Comparison of ENCODE assay signal across 9 mouse cellular contexts in genomic region chr17:48975055-48975454, GRCm38 (mm10). TPM values are rescaled to one million over a fixed set of nuclear protein-coding genes. Genes with fewer than 3 reads are reported as not detected.
DNase-seq lines count a peak whose midpoint lies in the region; ATAC-seq lines count a peak whose summit lies in the region.
"Had no signal": no experiment of that assay in that cellular context is flagged by ENCODE, and none has a peak within 500 bp of the region (broad histone marks: within the 10 kb centered on the region; RNA-seq: fewer than 3 reads in every experiment).

No protein-coding gene starts in this region.

- no peak for ATAC-seq in hindbrain, embryonic 12.5 days (ENCODE audit: low FRiP score)
- ATAC-seq in lung, embryonic 16.5 days (ENCODE audit: low read depth) = peak; percentile 67
- ATAC-seq in limb, embryonic 13.5 days (ENCODE audit: low FRiP score, low read depth) = peak; percentile 70
- ATAC-seq in stomach, embryonic 16.5 days (ENCODE audit: insufficient read depth, low FRiP score) = peak; percentile 54; the same call in 1 of the 2 replicates
- ATAC-seq in monocyte, adult 5-6 weeks (replicated peaks; ENCODE audit: insufficient number of reproducible peaks, low FRiP score, low TSS enrichment, poor library complexity, severe bottlenecking) = no peak

- no peaks in the 10 kb centered on the region for H3K27me3 ChIP-seq in hindbrain, embryonic 10.5 days (ENCODE audit: insufficient read depth, poor library complexity, severe bottlenecking)
- H3K27me3 ChIP-seq in hindbrain, embryonic 12.5 days = no peaks in the 10 kb centered on the region
- no peaks in the 10 kb centered on the region for H3K27me3 ChIP-seq in lung, embryonic 16.5 days (ENCODE audit: control insufficient read depth, insufficient read depth, low read depth, low read length)
- no peaks in the 10 kb centered on the region for H3K27me3 ChIP-seq in limb, embryonic 13.5 days
- no peaks in the 10 kb centered on the region for H3K27me3 ChIP-seq in stomach, embryonic 16.5 days (ENCODE audit: control insufficient read depth, insufficient read depth, low read length)

- peaks cover 86% of the 10 kb centered on the region for H3K4me1 ChIP-seq in hindbrain, embryonic 10.5 days (replicated peaks)
- H3K4me1 ChIP-seq in hindbrain, embryonic 12.5 days = peaks cover 50% of the 10 kb centered on the region
- H3K4me1 ChIP-seq in lung, embryonic 16.5 days (replicated peaks; ENCODE audit: control insufficient read depth, insufficient read depth, low read length) = peaks cover 5% of the 10 kb centered on the region; the same call in 1 of the 2 replicates
- H3K4me1 ChIP-seq in limb, embryonic 13.5 days = peaks cover 55% of the 10 kb centered on the region
- H3K4me1 ChIP-seq in stomach, embryonic 16.5 days (ENCODE audit: control insufficient read depth, insufficient read depth, low read length) = peaks cover 17% of the 10 kb centered on the region

- H3K27ac ChIP-seq in hindbrain, embryonic 10.5 days = peak overlapping the region; percentile 83
- H3K27ac ChIP-seq in hindbrain, embryonic 12.5 days = no peak overlapping the region
- peak overlapping the region; percentile 51 for H3K27ac ChIP-seq in lung, embryonic 16.5 days (ENCODE audit: low read length)
- H3K27ac ChIP-seq in limb, embryonic 13.5 days = peak overlapping the region; percentile 53; the same call in 1 of the 2 replicates
- H3K27ac ChIP-seq in stomach, embryonic 16.5 days (ENCODE audit: low read length) = peak overlapping the region; percentile 49

- no peak for DNase-seq in hindbrain, embryonic 10.5 days (ENCODE audit: low spot score)
- DNase-seq in lung, postnatal 4 days = no peak
- no peak for DNase-seq in gastrocnemius, adult 18-20 months (ENCODE audit: low spot score)
- DNase-seq: cerebellum, adult 9-10 months had no signal

- 77% methylated on average over 4 of the region's 4 CpGs for WGBS in hindbrain, embryonic 10.5 days
- 76% methylated on average over 4 of the region's 4 CpGs for WGBS in hindbrain, embryonic 12.5 days
- 38% methylated on average over 4 of the region's 4 CpGs for WGBS in lung, embryonic 16.5 days
- 17% methylated on average over 4 of the region's 4 CpGs for WGBS in limb, embryonic 13.5 days
- 41% methylated on average over 4 of the region's 4 CpGs for WGBS in stomach, embryonic 16.5 days

- H3K4me3 ChIP-seq in hindbrain, embryonic 10.5 days = no peak overlapping the region
- no peak overlapping the region for H3K4me3 ChIP-seq in hindbrain, embryonic 12.5 days
- H3K4me3 ChIP-seq in lung, embryonic 16.5 days (ENCODE audit: low read length) = no peak overlapping the region
- no peak overlapping the region for H3K4me3 ChIP-seq in limb, embryonic 13.5 days
- no peak overlapping the region for H3K4me3 ChIP-seq in stomach, embryonic 16.5 days (replicated peaks; ENCODE audit: low read length)

- no peaks in the 10 kb centered on the region for H3K9me3 ChIP-seq in hindbrain, embryonic 10.5 days
- no peaks in the 10 kb centered on the region for H3K9me3 ChIP-seq in hindbrain, embryonic 12.5 days (replicated peaks)
- no peaks in the 10 kb centered on the region for H3K9me3 ChIP-seq in lung, embryonic 16.5 days (ENCODE audit: control insufficient read depth, low read length)
- H3K9me3 ChIP-seq in limb, embryonic 13.5 days = no peaks in the 10 kb centered on the region
- no peaks in the 10 kb centered on the region for H3K9me3 ChIP-seq in stomach, embryonic 16.5 days (replicated peaks; ENCODE audit: control insufficient read depth, low read length)

- no peaks in the 10 kb centered on the region for H3K36me3 ChIP-seq in hindbrain, embryonic 10.5 days
- H3K36me3 ChIP-seq in hindbrain, embryonic 12.5 days = no peaks in the 10 kb centered on the region
- H3K36me3 ChIP-seq in lung, embryonic 16.5 days (ENCODE audit: control insufficient read depth, insufficient read depth, low read length) = no peaks in the 10 kb centered on the region
- H3K36me3 ChIP-seq in limb, embryonic 13.5 days = no peaks in the 10 kb centered on the region
- H3K36me3 ChIP-seq in stomach, embryonic 16.5 days (ENCODE audit: control insufficient read depth, insufficient read depth, low read length) = no peaks in the 10 kb centered on the region

- H3K9ac ChIP-seq in hindbrain, embryonic 12.5 days = no peak overlapping the region
- H3K9ac ChIP-seq in lung, embryonic 16.5 days (ENCODE audit: low read length) = no peak overlapping the region
- no peak overlapping the region for H3K9ac ChIP-seq in limb, embryonic 13.5 days
- 0 out of 2 replicates have a peak overlapping the region, but pooled peaks have one; percentile 14 for H3K9ac ChIP-seq in stomach, embryonic 16.5 days (ENCODE audit: low read length)

- no peak overlapping the region for H3K4me2 ChIP-seq in hindbrain, embryonic 12.5 days (replicated peaks)
- no peak overlapping the region for H3K4me2 ChIP-seq in lung, embryonic 16.5 days (ENCODE audit: low read depth, low read length)
- no peak overlapping the region for H3K4me2 ChIP-seq in limb, embryonic 13.5 days (replicated peaks)
- H3K4me2 ChIP-seq in stomach, embryonic 16.5 days (ENCODE audit: low read depth, low read length) = no peak overlapping the region

RNA-seq across cellular contexts. Expression of gene Lrfn2, which starts 42.9 kb away (rescaled TPM):
- 0.37 and 0.54 TPM in 2 replicates for polyA plus RNA-seq in hindbrain, embryonic 10.5 days (2016; fragmentation: Nextera tagmentation; extraction: Ambion mirVana)
- 1.5 and 1.6 TPM in 2 replicates for polyA plus RNA-seq in hindbrain, embryonic 12.5 days (2016; fragmentation: Nextera tagmentation; extraction: Ambion mirVana)
- 0.09 and 0.25 TPM in 2 replicates for polyA plus RNA-seq in lung, embryonic 16.5 days (2015; fragmentation: Nextera tagmentation; extraction: Ambion mirVana)
- polyA plus RNA-seq in limb, embryonic 13.5 days (2015; fragmentation: Nextera tagmentation; extraction: Ambion mirVana) = 1.2 and 1.3 TPM in 2 replicates
- polyA plus RNA-seq in stomach, embryonic 16.5 days (2015; fragmentation: Nextera tagmentation; extraction: Ambion mirVana) = 0.40 and 1.0 TPM in 2 replicates
- total RNA-seq in gastrocnemius, adult 18-20 months (2021) = under 1 TPM in 1 of 2 experiments, not detected in 1; 0.12 TPM
- not detected in 3 replicates for total RNA-seq in monocyte, adult 5-6 weeks (2017)

Comparison
In these comparisons a context has a peak if more than half of its experiments do, and no peak if none do; other contexts are left out.
1. ATAC-seq: peak in lung, embryonic 16.5 days (single experiment), limb, embryonic 13.5 days (single experiment) and stomach, embryonic 16.5 days (single experiment); none in hindbrain, embryonic 12.5 days (single experiment) and monocyte, adult 5-6 weeks (single experiment).